Mouse (Mus musculus) Patski (cell line): ENCODE measurements at regions not wholly inside any gene's neighbourhood (a gene's known extent, or its start where the extent isn't known, plus 50 kb on each side); places are given as distances from the start of the nearest gene placed in this dataset.

ENCODE experiments used
- ATAC-seq: fragments of 100-300 bp; one replicate; pipeline ENCODE4 v1.8.0; 2021
- CTCF ChIA-PET: fragments of 350-600 bp; sonication (Branson Sonifier 250); formaldehyde crosslinking; loops from one replicate; lab custom pipeline; 2022; ENCODE audit warnings: inconsistent platforms; lab: Charles Lee
- POLR2A ChIA-PET: fragments of 350-600 bp; sonication (Branson Sonifier 250); formaldehyde crosslinking; loops from one replicate; lab custom pipeline; 2022; ENCODE audit warnings: antibody characterized with exemption, inconsistent platforms; lab: Charles Lee
- DNase-seq: peaks from one replicate; pipeline ENCODE4 v3.0.0-alpha.2; 2011; ENCODE audit warnings: low read depth, low spot score
- H3K27me3 ChIP-seq: fragments of 371-371 bp; one replicate; pipeline ENCODE4 v1.5.1; 2021
- CTCF ChIP-seq: fragments of 100-300 bp; IDR thresholded peaks from one replicate; pipeline ENCODE4 v1.5.1; 2021
- in situ Hi-C: fragments of 300-500 bp; cut with MboI; formaldehyde crosslinking; loops from 3 replicates; pipeline ENCODE4 v1.11.1; 2018; ENCODE audit warnings: low pct_unique_long_range_greater_than_20kb, mixed read lengths

GRCm38 (mm10) chr16:88412287-88412686 is 94.5 kb downstream of the Cldn17 start:
- DNase-seq (no peak), ATAC-seq (peak; percentile 88)
- ChIA-PET POLR2A (no interaction called here), CTCF (interaction anchor here (1.6 to 2.5 kb wide), 2 partner anchors 13 to 48 kb away, joined by 3 to 9 read pairs; no protein-coding TSS in a partner anchor)
- no peaks in the 10 kb centered on the region for H3K27me3 ChIP-seq
- in situ Hi-C loops, result no loop called here
- TF ChIP-seq CTCF, result no peak

- TF ChIP-seq CTCF, result no peak
- in situ Hi-C loops, result no loop called here
- ChIA-PET POLR2A (no interaction called here), CTCF (interaction anchor here (1.3 kb wide), 1 partner anchor 27 kb away, joined by 3 read pairs; no protein-coding TSS in a partner anchor)
- DNase-seq (no peak), ATAC-seq (no peak)
- H3K27me3 ChIP-seq, result no peaks in the 10 kb centered on the region
Observed at GRCm38 (mm10) chr16:88408144-88408543, 98.6 kb downstream of the Cldn17 start.

DNA sequence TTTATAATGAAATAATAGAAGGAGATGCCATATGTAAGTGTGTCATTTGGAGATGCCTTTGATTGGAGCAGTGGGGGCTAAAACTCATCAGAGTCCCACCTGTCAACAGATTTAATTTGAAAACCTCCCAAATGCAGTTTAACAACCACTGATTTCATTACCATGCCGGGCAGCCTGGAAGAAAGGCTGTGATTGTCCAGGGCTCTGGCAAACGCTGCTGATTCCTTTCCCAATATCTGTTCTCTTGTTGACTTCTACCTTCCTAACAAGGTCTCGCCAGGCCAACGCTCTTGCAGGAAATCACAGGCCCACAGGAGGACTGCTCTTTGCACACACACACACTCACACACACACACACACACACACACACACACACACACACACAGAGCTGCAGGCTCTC is 102.4 kb downstream of the Cldn17 start:
- CTCF ChIA-PET, result no interaction called here
- ATAC-seq (no peak), DNase-seq (no peak)
- in situ Hi-C loops, result no loop called here
- POLR2A ChIA-PET, result no interaction called here
- TF ChIP-seq CTCF, result no peak
- H3K27me3 ChIP-seq, result no peaks in the 10 kb centered on the region

- ATAC-seq (no peak), DNase-seq (no peak)
- no peak for TF ChIP-seq CTCF
- no peaks in the 10 kb centered on the region for H3K27me3 ChIP-seq
- CTCF ChIA-PET, result no interaction called here
- in situ Hi-C loops, result no loop called here
- POLR2A ChIA-PET, result no interaction called here
Observed at GRCm38 (mm10) chr16:88399881-88400280, 106.9 kb downstream of the Cldn17 start.

DNA sequence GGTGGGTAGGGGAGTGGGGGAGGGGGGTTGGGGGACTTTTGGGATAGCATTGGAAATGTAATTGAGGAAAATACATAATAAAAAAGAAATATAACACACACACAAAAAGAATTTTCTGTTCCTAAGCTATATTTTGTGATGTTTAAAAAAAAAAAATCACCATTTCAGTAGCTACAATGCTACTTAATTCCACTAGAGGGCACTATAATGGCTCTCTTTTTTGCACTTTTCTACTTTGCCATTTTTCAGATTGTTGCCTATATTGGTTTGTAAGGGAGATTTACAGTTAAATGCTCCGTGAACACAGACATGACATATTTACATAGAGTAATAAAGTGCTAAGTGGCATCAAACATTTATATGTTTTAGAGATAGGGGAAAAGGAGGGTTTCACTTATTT is 102.7 kb upstream of the Grik1 start:
- POLR2A ChIA-PET, result no interaction called here

GRCm38 (mm10) chr16:88381605-88382279 is 91.7 kb upstream of the Grik1 start:
- ChIA-PET POLR2A (no interaction called here), CTCF (interaction anchor here (1.0 to 1.5 kb wide), 4 partner anchors 9 to 167 kb away, joined by 3 to 5 read pairs (median 4); no protein-coding TSS in a partner anchor)
- no peak for TF ChIP-seq CTCF
- no peaks in the 10 kb centered on the region for H3K27me3 ChIP-seq
- ATAC-seq (no peak), DNase-seq (no peak)
- in situ Hi-C loops, result no loop called here

More for the DNA sequence above, 102.7 kb upstream of the Grik1 start:
- H3K27me3 ChIP-seq, result no peaks in the 10 kb centered on the region
- no peak for ATAC-seq
- in situ Hi-C loops, result no loop called here
- CTCF ChIA-PET, result interaction anchor here (0.6 to 1.5 kb wide), 6 partner anchors 12 to 172 kb away, joined by 3 to 9 read pairs (median 3); no protein-coding TSS in a partner anchor
- peak; percentile 31 for TF ChIP-seq CTCF
- no peak for DNase-seq

- no peak for TF ChIP-seq CTCF
- CTCF ChIA-PET, result interaction anchor here (1.1 to 4.2 kb wide), 3 partner anchors 168 to 199 kb away, joined by 3 to 48 read pairs (median 3); no protein-coding TSS in a partner anchor
- ATAC-seq, result no peak
- no peaks in the 10 kb centered on the region for H3K27me3 ChIP-seq
- in situ Hi-C loops, result loop anchor here (5.0 to 10.0 kb wide), 3 partner anchors 172 to 449 kb away; partner anchors contain the start of genes Krtap14 and Krtap15
- DNase-seq, result no peak
- POLR2A ChIA-PET, result interaction anchor here (0.6 to 0.8 kb wide), 2 partner anchors 9 to 167 kb away, joined by 4 to 8 read pairs; no protein-coding TSS in a partner anchor
Observed at GRCm38 (mm10) chr16:88375622-88376021, 85.6 kb upstream of the Grik1 start.

DNA sequence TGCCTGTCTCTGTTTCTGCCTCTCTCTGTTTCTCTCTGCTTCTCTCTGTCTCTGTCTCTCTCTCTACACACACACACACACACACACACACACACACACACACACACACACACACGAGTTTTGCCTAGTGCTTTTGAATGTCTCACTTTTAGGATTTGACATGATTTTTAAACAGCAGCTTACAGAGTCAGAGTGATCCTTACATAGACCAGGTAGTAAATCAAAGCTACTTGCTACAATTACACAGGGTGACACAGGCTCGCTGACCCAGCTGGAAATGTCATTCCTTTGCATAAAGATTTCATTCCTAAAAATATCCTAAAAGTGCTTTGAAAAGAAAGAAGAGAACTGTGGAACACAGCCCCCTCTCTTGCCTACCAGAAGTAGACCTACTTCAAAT is 84.5 kb upstream of the Grik1 start:
- ChIA-PET CTCF (interaction anchor here (0.8 to 4.2 kb wide), 5 partner anchors 169 to 218 kb away, joined by 3 to 48 read pairs (median 9); no protein-coding TSS in a partner anchor), POLR2A (interaction anchor here (0.6 kb wide), 1 partner anchor 64 kb away, joined by 4 read pairs; no protein-coding TSS in a partner anchor)
- no peaks in the 10 kb centered on the region for H3K27me3 ChIP-seq
- no peak for TF ChIP-seq CTCF
- in situ Hi-C loops, result loop anchor here (5.0 to 10.0 kb wide), 3 partner anchors 173 to 450 kb away; partner anchors contain the start of genes Krtap14 and Krtap15
- ATAC-seq (no peak), DNase-seq (no peak)

GRCm38 (mm10) chr16:88372034-88372433 is 82.0 kb upstream of the Grik1 start:
- POLR2A ChIA-PET, result interaction anchor here (0.6 kb wide), 1 partner anchor 273 kb away, joined by 4 read pairs; no protein-coding TSS in a partner anchor
- TF ChIP-seq CTCF, result peak; percentile 90
- H3K27me3 ChIP-seq, result no peaks in the 10 kb centered on the region
- CTCF ChIA-PET, result interaction anchor here (0.7 to 4.2 kb wide), 9 partner anchors 9 to 260 kb away, joined by 3 to 48 read pairs (median 4); no protein-coding TSS in a partner anchor
- peak; percentile 37 for DNase-seq
- in situ Hi-C loops, result loop anchor here (10.0 kb wide), 1 partner anchor 453 kb away; the partner anchor contains the start of genes Krtap14 and Krtap15
- peak; percentile 95 for ATAC-seq

DNA sequence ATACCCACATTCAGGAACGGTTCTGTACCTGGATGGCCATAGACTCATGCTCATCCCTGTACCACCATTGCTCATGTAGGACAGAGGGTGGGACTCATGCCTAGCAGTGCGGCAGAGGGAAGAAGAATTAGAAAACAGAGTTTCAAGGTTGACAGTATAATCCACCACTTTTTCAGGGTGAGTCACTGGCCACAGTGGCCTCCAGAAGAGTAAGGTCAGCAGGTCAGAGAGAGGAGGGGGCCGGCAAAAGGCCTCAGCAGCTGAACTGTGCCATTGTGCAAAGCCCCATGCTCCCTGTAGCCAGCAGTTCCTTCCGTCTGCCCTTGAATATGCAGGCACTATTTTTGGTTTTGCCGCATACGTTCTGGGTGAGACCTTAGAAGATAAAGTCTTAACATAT is 78.1 kb upstream of the Grik1 start:
- ChIA-PET POLR2A (no interaction called here), CTCF (interaction anchor here (1.0 kb wide), 1 partner anchor 449 kb away, joined by 3 read pairs; no protein-coding TSS in a partner anchor)
- no peak for TF ChIP-seq CTCF
- no peaks in the 10 kb centered on the region for H3K27me3 ChIP-seq
- no peak for DNase-seq
- no peak for ATAC-seq
- in situ Hi-C loops, result no loop called here
